Mouse (Mus musculus): Measurements from ENCODE around the gene Rbms1. TPM values are rescaled to one million over a fixed set of nuclear protein-coding genes. Genes with fewer than 3 reads are reported as not detected.
A peak's percentile ranks its signal among the peaks of the same experiment; 100 is the strongest.

Gene Rbms1
- polyA plus RNA-seq, 1 experiment from 2014 or later = 146 TPM

DNA sequence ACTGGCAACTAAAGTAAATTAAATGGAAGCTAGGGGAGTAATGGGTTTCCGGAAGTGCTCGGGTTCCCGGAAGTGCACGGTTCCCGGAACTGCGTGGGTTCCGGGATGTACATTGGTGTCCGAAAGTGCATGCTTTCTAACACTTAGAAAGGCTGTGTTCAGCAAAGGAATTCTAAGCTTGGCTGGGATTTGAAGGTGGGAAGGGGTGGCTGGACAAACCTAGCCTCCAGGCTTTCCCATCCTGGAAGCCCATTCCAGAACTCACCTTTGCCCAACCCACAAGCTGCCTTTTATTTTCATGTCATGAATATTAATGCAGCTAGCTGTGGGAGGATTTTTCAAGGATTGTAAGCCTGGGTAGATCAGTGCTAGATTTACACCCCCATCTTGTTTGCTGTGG, 51.3 kb downstream of the Rbms1 start:
- no peaks in the 10 kb centered on the region for H3K36me3 ChIP-seq (ENCODE audit: control insufficient read depth, insufficient read depth, low read length)
- H3K9me3 ChIP-seq (ENCODE audit: control insufficient read depth, low read depth, low read length) = no peaks in the 10 kb centered on the region
- no peaks in the 10 kb centered on the region for H3K27me3 ChIP-seq (ENCODE audit: control insufficient read depth, insufficient read depth, low read length)
- ATAC-seq (ENCODE audit: insufficient number of reproducible peaks, insufficient read depth, low FRiP score, low read depth) = no peak
- H3K9ac ChIP-seq (replicated peaks; ENCODE audit: low read depth, low read length) = no peak overlapping the region
- WGBS = 67% methylated on average over 8 of the region's 8 CpGs
- peaks cover 12% of the 10 kb centered on the region; the same call in 1 of the 2 replicates for H3K4me1 ChIP-seq (ENCODE audit: control insufficient read depth, insufficient read depth, low read length)
- H3K4me3 ChIP-seq (ENCODE audit: low read depth, low read length) = no peak overlapping the region
- H3K4me2 ChIP-seq (replicated peaks; ENCODE audit: low read depth, low read length) = no peak overlapping the region
- H3K27ac ChIP-seq (ENCODE audit: low read length) = 0 out of 2 replicates have a peak overlapping the region, but pooled peaks have one; percentile 21

DNA sequence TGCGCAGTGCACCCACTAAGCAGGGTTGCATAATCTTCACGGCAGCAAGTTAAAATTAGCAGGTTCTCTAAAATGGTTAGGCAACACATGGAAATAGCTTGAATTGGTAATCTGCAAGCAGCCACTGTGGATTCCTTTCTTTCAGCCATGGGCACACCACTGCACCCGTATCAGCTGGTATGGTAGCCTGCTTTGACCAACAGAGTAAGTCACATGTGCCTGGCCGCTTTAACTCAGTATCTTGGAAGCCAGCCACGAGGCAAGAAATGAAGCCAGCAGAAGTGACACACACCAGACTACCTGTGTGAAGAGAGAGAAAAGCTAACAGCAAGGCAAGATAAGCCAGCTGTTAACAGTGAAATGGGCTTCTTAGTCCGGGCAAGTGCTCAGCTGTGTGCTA, 52.2 kb downstream of the Rbms1 start:
- H3K9ac ChIP-seq (replicated peaks; ENCODE audit: low read depth, low read length) = no peak overlapping the region
- H3K27me3 ChIP-seq (ENCODE audit: control insufficient read depth, insufficient read depth, low read length) = no peaks in the 10 kb centered on the region
- no peak overlapping the region for H3K4me3 ChIP-seq (ENCODE audit: low read depth, low read length)
- no peaks in the 10 kb centered on the region for H3K9me3 ChIP-seq (ENCODE audit: control insufficient read depth, low read depth, low read length)
- WGBS = 45% methylated on average over 6 of the region's 6 CpGs
- peak overlapping the region; percentile 21; the same call in 1 of the 2 replicates for H3K27ac ChIP-seq (ENCODE audit: low read length)
- 0 out of 2 replicates have a peak overlapping the region, but pooled peaks have one; percentile 0 for H3K4me2 ChIP-seq (replicated peaks; ENCODE audit: low read depth, low read length)
- H3K36me3 ChIP-seq (ENCODE audit: control insufficient read depth, insufficient read depth, low read length) = no peaks in the 10 kb centered on the region
- ATAC-seq (ENCODE audit: insufficient number of reproducible peaks, insufficient read depth, low FRiP score, low read depth) = 0 out of 2 replicates have a peak, but pooled peaks have one; percentile 53
- peaks cover 13% of the 10 kb centered on the region; the same call in 1 of the 2 replicates for H3K4me1 ChIP-seq (ENCODE audit: control insufficient read depth, insufficient read depth, low read length)

DNA sequence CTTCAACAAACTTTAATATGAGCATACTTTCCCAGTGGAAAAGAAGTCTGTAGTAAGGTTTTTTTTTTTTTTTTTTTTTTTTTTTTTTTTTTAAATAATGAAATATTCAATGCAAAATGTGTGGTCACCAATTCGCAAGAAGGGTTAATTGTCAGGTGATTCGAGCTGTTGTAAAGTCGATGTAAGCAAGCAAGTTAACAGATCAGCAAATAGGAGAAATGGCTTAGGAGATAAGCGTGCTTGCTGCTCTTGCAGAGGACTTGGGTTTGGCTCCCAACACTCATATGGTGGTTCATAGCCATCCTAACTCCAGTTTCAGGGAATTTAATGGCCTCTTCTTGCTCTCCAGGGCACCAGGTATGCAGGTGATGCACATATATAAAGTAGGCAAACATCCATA, 54.4 kb downstream of the Rbms1 start:
- no peak for ATAC-seq (ENCODE audit: insufficient number of reproducible peaks, insufficient read depth, low FRiP score, low read depth)
- no peaks in the 10 kb centered on the region for H3K9me3 ChIP-seq (ENCODE audit: control insufficient read depth, low read depth, low read length)
- no peak overlapping the region for H3K4me2 ChIP-seq (replicated peaks; ENCODE audit: low read depth, low read length)
- H3K4me3 ChIP-seq (ENCODE audit: low read depth, low read length) = no peak overlapping the region
- 74% methylated on average over 4 of the region's 4 CpGs for WGBS
- H3K4me1 ChIP-seq (ENCODE audit: control insufficient read depth, insufficient read depth, low read length) = peaks cover 17% of the 10 kb centered on the region; the same call in 1 of the 2 replicates
- no peaks in the 10 kb centered on the region for H3K36me3 ChIP-seq (ENCODE audit: control insufficient read depth, insufficient read depth, low read length)
- H3K9ac ChIP-seq (replicated peaks; ENCODE audit: low read depth, low read length) = no peak overlapping the region
- H3K27me3 ChIP-seq (ENCODE audit: control insufficient read depth, insufficient read depth, low read length) = no peaks in the 10 kb centered on the region
- no peak overlapping the region for H3K27ac ChIP-seq (ENCODE audit: low read length)

DNA sequence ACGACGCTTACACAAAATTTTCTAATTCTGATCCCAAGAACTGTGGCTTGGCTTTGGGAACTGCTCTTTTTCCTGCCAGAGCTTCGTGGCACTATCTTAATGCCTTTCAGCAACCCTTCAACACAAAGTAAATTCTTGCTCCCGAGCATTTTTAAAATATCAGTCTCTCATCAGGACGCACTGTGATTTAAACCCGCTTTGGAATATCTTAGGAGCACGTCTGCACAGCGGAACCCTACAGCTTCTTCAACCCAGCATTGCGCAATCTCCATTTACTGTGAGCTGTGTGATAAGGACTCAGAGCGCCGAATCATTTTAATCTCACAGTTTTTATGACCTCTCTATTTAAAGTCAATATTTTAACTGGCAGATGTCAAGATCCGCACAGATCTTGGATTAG, 54.9 kb downstream of the Rbms1 start:
- Histone ChIP-seq H3K27ac (ENCODE audit: low read length) (no peak overlapping the region), H3K9ac (replicated peaks; ENCODE audit: low read depth, low read length) (no peak overlapping the region), H3K9me3 (ENCODE audit: control insufficient read depth, low read depth, low read length) (no peaks in the 10 kb centered on the region), H3K4me1 (ENCODE audit: control insufficient read depth, insufficient read depth, low read length) (peaks cover 17% of the 10 kb centered on the region; the same call in 1 of the 2 replicates), H3K27me3 (ENCODE audit: control insufficient read depth, insufficient read depth, low read length) (no peaks in the 10 kb centered on the region), H3K4me2 (replicated peaks; ENCODE audit: low read depth, low read length) (no peak overlapping the region), H3K36me3 (ENCODE audit: control insufficient read depth, insufficient read depth, low read length) (no peaks in the 10 kb centered on the region), H3K4me3 (ENCODE audit: low read depth, low read length) (no peak overlapping the region)
- ATAC-seq (ENCODE audit: insufficient number of reproducible peaks, insufficient read depth, low FRiP score, low read depth) = no peak
- WGBS = 74% methylated on average over 12 of the region's 12 CpGs

DNA sequence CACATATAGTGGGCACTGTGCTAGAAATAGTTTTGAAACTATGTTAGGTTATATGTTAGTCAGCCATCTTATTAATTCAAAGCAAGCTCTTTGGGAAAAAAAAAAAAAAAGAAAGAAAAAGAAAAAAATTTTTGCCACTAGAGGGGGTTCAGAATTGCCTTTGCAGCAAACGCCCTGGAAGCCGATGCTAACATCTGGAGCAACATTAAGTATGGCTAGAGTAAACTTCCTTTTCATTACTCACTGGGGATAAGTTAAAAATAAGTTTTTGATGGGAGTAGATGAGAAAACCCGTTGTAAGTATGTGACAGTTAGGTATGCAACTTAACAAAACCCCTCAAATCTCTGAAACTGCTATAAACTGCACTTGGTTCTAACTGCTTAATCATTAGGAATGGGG, 57.7 kb downstream of the Rbms1 start:
- Histone ChIP-seq H3K4me1 (ENCODE audit: control insufficient read depth, insufficient read depth, low read length) (0 out of 2 replicates have a peak, but pooled peaks cover 7% of the 10 kb centered on the region), H3K9me3 (ENCODE audit: control insufficient read depth, low read depth, low read length) (no peaks in the 10 kb centered on the region), H3K27ac (ENCODE audit: low read length) (peak overlapping the region; percentile 44), H3K36me3 (ENCODE audit: control insufficient read depth, insufficient read depth, low read length) (no peaks in the 10 kb centered on the region), H3K9ac (replicated peaks; ENCODE audit: low read depth, low read length) (no peak overlapping the region), H3K27me3 (ENCODE audit: control insufficient read depth, insufficient read depth, low read length) (no peaks in the 10 kb centered on the region), H3K4me3 (ENCODE audit: low read depth, low read length) (no peak overlapping the region), H3K4me2 (replicated peaks; ENCODE audit: low read depth, low read length) (no peak overlapping the region)
- WGBS = 4% methylated on average over 3 of the region's 3 CpGs
- ATAC-seq (ENCODE audit: insufficient number of reproducible peaks, insufficient read depth, low FRiP score, low read depth) = no peak

DNA sequence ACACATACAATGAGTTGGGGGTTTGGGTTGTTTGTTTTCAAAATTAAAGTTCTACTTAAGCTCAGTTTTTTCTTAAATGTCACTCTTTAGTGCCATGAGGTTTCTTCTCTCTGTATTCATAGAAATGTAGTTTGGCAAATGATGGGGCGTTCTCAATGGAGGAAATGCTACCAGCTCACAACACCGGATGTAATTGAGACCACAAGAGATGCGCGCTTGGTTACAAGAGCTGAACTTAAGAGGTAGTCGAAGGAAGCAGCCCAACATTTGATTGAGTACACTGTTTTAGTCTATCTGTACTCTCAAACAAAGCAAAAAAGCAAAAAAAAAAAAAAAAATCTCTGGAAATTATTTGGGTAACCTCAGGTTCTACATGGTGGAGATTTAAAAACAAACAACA, 58.9 kb downstream of the Rbms1 start:
- no peak overlapping the region for H3K9ac ChIP-seq (replicated peaks; ENCODE audit: low read depth, low read length)
- H3K9me3 ChIP-seq (ENCODE audit: control insufficient read depth, low read depth, low read length) = no peaks in the 10 kb centered on the region
- H3K27ac ChIP-seq (ENCODE audit: low read length) = no peak overlapping the region
- H3K4me2 ChIP-seq (replicated peaks; ENCODE audit: low read depth, low read length) = no peak overlapping the region
- H3K4me1 ChIP-seq (ENCODE audit: control insufficient read depth, insufficient read depth, low read length) = 0 out of 2 replicates have a peak, but pooled peaks cover 7% of the 10 kb centered on the region
- H3K4me3 ChIP-seq (ENCODE audit: low read depth, low read length) = no peak overlapping the region
- no peaks in the 10 kb centered on the region for H3K36me3 ChIP-seq (ENCODE audit: control insufficient read depth, insufficient read depth, low read length)
- WGBS = 84% methylated on average over 5 of the region's 5 CpGs
- no peak for ATAC-seq (ENCODE audit: insufficient number of reproducible peaks, insufficient read depth, low FRiP score, low read depth)
- no peaks in the 10 kb centered on the region for H3K27me3 ChIP-seq (ENCODE audit: control insufficient read depth, insufficient read depth, low read length)

DNA sequence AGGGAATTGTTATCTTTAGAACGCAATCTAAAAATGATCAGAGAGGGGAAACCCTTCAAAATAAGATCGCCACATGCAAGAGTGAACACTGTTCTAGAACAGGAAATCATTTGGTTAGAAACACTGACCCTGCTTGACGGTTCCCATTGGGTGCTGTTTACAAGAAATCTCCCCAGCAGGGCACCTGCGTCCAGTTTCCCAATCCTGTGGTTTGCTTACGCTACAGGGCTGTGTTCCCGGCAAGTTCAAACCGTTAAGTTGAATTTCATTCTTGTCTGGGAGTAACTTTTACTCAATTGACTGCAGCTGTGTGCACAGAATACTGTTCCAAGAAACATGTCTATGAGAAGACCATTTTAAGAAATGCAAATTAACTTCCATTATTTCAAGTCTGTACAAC, 59.5 kb downstream of the Rbms1 start:
- ATAC-seq (ENCODE audit: insufficient number of reproducible peaks, insufficient read depth, low FRiP score, low read depth) = no peak

DNA sequence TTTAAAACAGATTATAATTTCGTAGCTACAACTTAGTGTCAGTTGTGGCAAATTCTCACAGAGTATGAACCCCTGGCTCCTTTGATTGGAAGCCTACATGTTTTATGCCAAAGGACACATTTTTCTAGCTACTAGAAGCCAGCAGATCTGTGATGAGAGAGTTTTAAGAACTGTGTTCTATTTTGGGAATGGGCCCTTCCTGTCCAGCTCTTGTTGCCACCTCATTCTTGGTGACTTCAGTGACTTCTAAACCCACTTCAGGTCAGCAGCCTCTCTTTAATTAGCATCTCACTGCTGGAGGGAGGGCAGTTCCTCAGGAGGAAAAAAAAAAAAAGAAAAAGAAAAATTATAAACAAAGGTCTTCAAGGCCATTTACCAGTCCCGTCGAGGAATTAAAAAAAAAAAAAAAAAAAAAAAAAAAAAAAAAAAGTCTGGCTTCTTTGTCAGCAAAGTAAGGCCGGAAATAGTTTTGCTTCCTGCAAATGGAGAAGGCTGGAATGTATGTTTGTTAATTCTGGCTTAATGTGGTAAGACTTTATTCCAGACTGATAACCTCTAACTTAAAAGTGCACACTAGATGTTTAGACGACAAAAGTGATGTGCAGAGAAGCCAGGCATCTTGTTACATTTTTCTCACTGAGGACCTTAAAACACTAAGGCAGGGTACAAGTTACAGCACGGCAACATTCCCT, 60.4 kb downstream of the Rbms1 start:
- H3K4me3 ChIP-seq (ENCODE audit: low read depth, low read length) = no peak overlapping the region
- 46% methylated on average over 6 of the region's 6 CpGs for WGBS
- no peaks in the 10 kb centered on the region for H3K36me3 ChIP-seq (ENCODE audit: control insufficient read depth, insufficient read depth, low read length)
- H3K27ac ChIP-seq (ENCODE audit: low read length) = no peak overlapping the region
- no peak overlapping the region for H3K9ac ChIP-seq (replicated peaks; ENCODE audit: low read depth, low read length)
- no peaks in the 10 kb centered on the region for H3K27me3 ChIP-seq (ENCODE audit: control insufficient read depth, insufficient read depth, low read length)
- 0 out of 2 replicates have a peak, but pooled peaks cover 7% of the 10 kb centered on the region for H3K4me1 ChIP-seq (ENCODE audit: control insufficient read depth, insufficient read depth, low read length)
- H3K9me3 ChIP-seq (ENCODE audit: control insufficient read depth, low read depth, low read length) = no peaks in the 10 kb centered on the region
- H3K4me2 ChIP-seq (replicated peaks; ENCODE audit: low read depth, low read length) = no peak overlapping the region
- no peak for ATAC-seq (ENCODE audit: insufficient number of reproducible peaks, insufficient read depth, low FRiP score, low read depth)

More for the DNA sequence above, 59.5 kb downstream of the Rbms1 start:
- Histone ChIP-seq H3K9ac (replicated peaks; ENCODE audit: low read depth, low read length) (no peak overlapping the region), H3K4me3 (ENCODE audit: low read depth, low read length) (no peak overlapping the region), H3K9me3 (ENCODE audit: control insufficient read depth, low read depth, low read length) (no peaks in the 10 kb centered on the region), H3K27me3 (ENCODE audit: control insufficient read depth, insufficient read depth, low read length) (no peaks in the 10 kb centered on the region), H3K4me1 (ENCODE audit: control insufficient read depth, insufficient read depth, low read length) (0 out of 2 replicates have a peak, but pooled peaks cover 7% of the 10 kb centered on the region), H3K36me3 (ENCODE audit: control insufficient read depth, insufficient read depth, low read length) (no peaks in the 10 kb centered on the region), H3K27ac (ENCODE audit: low read length) (no peak overlapping the region), H3K4me2 (replicated peaks; ENCODE audit: low read depth, low read length) (no peak overlapping the region)
- 78% methylated on average over 7 of the region's 7 CpGs for WGBS

Data from stomach, embryonic 14.5 days (tissue).